Mouse (Mus musculus) megakaryocyte-erythroid progenitor cell, adult 5 weeks (primary cell): ENCODE data around the gene Timm44. TPM values are rescaled to one million over a fixed set of nuclear protein-coding genes. Genes with fewer than 3 reads are reported as not detected.

Experiments
- polyA plus RNA-seq: library from polyadenylated mRNA; stranded (reverse); fragments of >175 nt; gene quantifications from 2 replicates; pipeline ENCODE4 v1.2.3, GENCODE M21; 2012

Timm44 gene
- polyA plus RNA-seq, result 57.0 and 66.0 TPM in 2 replicates

DNA sequence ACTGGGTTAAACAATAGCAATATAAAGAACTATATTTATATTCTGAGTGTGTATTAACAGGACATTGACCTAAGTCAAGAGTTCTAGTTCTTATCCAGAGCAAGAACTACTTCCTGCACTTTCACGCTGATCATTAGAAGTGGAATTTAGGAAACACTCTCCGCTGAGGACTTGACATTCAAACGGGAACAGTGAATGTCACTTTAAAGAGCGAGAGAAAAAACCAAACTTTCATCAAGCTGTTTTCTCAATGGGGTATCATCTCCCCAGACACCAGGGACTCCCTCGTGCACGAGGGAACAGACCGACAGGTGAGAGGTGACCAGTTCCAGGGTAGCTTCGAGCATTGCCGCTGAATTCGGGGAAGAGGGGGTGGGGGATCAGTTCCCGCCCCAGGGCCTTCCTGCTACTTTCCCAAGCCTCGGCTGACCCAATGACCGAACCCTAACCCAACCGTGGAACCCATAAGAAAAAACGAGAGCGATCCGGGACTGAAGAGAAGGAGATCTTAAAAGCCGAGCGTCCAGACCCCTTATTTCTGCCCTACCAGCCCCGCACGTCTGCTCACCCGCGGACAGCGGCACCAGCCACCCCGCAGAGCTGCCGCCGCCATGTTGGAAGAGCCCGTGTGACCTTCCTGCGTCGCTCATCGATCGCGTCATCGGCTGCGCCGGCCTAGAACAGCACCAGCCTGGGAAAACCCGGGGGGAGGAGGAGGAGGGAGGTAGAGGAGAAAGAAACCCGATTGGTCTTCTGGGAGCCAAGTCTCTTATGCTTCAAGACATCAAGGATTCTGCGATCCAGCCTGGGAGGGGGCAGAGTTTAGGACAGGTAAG lies at the start of gene Timm44:
Timm44 (minus strand) TSS at position 639 of the 836 bp plus-strand sequence.

DNA sequence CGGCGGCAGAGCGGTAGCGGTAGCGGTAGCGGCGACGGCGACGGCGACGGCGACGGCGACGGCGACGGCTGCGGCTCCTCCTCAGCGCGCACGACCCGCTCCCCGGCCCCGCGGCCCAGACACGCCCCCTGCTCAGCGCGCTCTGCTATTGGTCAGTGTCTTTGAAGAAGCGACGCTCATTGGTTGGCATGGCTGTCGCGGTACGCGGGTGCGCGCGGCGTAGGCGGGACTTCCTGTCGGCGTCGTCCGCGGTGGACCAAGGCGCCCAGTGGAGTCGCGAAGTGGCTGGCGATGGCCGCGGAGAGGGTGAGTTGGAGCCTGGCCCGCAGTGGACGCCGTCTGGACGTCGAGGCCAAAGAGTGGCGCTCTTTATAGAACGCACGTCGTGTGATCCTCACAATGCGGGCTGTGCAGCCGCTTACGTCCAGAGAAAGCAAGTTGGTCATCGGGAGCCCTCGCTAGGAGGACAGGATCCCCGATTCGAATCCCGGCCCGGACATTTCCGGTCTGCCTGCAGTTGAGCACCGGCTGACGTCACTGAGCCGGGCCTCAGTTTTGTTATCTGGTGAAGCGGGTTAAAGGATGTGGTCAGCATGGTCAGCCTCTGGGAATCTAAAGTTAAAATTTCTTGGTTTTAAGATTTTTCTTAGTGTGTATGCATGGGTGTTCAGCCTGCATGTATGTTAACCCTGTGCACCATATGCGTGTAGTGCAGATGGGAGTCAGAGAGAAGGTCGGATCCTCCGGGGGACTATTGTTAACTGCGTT lies 49.5 kb upstream of the Timm44 start, which contains the start of the genes Ccl25 and Elavl1:
Ccl25 (plus strand) TSS at position 228 of the 768 bp plus-strand sequence.
Elavl1 (minus strand) TSS at position 431 of the 768 bp plus-strand sequence.

DNA sequence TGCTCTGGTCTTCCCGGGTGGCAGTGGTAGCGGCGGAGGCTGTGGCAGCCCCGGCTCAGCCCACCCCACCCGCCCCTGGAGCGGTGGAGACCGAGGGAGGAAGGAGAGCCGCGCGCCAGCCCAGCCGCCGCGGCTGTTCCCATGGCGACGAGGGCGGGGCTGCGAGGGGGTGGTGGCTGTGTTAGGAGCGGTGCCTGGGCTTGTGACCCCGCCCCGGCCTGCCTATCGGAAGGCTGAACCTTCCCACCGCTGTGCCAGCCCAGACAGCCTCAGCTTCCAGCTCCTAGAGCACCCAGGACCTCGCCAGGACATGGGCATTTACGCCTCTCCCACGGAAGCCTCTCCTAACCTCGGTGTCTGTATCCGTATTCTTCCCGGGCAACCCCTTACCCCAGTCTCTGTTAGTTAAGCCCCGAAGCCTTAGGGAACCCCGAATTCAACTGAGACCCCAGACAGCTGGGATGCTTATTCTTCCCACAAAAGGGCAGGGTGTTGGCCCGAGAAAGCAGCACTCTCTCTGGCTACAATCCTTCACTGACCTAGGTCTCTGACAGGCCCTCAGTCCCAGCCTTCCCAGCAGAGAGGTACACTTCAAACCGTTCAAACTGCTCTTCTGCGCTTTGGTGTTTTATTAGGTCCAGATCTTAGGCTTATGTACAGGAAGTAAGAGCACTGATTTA lies 16.4 kb downstream of the Timm44 start, which contains the start of gene Ctxn1:
Ctxn1 (minus strand) TSS at position 150 of the 680 bp plus-strand sequence.

DNA sequence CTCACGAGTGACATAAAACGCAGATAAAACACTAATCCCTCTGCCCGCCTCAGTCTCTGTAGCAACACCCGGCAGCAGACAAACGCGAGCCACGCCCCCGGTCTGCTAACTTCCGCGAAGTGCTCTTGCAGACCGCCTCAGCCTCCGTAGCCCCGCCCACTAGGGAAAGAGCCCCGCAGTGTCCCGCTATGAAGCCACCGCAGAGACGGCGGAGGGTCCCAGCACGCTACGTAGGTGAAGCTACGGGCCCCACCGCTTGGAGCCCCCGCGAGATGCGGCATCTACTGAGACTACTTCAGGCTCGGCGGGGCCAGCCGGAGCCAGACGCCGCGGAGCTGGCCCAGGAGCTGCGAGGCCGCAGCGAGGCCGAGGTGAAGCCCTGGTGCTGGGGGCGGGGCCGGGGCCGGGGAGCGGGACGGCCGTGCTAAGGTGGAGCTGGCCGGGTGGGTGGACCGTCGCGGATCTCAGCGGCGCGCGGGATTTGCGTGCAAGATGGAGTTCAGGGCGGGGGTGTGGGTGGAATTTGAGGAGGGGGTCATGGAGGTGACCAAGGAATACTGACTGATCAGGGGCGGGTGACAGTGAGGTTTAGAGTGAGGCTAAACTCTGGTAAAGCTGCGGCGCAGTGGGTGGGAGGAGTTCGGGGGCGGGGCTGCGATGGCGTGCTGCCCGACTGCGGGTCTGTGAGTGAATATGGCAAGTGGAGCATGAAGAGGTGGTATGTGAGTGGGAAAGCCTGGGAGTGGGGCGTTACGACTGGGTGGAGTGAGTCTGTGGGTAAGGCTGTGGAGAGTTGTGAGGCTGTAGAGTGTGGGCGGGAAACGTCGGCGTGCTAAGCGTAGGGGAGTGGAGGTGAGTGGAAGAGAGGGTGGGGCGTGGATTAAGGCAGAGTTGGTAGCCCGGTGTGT lies 22.5 kb downstream of the Timm44 start, which contains the start of gene Snapc2:
Snapc2 (plus strand) TSS at position 147 of the 908 bp plus-strand sequence.

DNA sequence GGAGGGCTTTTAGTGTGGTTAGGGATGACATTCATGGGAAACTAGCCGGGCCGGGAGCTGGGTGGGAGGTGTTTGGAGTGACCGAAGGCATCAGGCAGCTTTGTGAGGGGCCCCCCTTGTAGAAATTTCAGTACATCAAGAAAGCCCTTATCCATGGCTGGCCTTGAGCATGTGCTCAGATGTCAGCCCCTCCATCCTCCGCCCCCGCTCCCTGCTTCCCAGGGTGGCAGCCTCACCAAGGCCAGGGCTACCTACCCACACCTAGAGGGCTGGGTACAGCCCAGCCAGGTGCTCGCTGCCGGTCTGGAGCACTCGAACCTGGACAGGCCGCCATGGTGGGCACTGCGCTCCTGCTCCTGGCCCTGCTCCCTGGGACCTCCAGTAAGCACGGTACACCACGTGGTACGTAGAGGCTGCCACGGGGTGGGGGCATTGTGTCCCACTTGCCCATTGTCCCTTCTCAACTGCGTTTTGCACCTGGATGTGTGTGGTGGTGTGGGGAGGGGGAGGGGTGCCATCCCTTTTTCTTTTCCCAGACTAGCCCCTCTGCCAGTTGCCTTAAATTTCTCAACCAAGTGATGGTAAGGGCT lies 27.7 kb downstream of the Timm44 start, which contains the start of gene Tgfbr3l:
Tgfbr3l (plus strand) TSS at position 264 of the 590 bp plus-strand sequence.

DNA sequence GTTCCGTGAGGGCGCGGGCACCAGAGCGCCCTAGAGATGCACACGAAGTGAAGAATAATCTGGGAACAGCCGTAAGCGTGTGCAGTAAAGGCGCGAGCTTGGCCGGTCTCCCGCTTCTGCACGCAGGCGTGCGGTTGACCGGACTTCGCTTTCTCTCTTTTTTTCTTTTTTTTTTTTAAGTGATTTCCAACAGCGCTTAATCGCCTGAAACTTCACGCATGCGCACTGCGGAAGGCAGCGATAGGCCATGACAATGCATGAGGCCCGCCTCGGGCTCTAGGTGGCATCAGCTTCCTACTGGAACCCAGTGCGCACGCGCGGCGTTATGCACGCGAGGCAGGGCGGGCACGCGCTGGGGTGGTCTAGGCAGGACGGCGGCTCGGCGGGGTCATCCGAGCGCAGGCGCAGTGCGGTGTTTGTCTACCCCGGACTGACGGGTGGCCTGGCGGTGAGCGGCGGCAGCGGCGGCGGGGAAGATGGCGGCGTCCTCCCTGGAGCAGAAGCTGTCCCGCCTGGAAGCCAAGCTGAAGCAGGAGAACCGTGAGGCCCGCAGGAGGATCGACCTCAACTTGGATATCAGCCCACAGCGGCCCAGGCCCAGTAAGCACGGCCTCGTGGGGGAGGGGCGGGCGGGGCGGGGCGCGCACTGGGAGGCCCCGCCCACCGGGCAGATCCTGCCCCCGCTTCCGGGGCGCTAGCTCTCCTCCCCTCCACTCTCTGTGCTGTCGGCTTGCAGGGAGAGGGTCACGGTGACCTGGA lies 37.1 kb downstream of the Timm44 start, which contains the start of the genes Map2k7 and Gm49320:
Map2k7 (plus strand) TSS at position 307 of the 759 bp plus-strand sequence.
Gm49320 (plus strand) TSS at position 432 of the 759 bp plus-strand sequence.

DNA sequence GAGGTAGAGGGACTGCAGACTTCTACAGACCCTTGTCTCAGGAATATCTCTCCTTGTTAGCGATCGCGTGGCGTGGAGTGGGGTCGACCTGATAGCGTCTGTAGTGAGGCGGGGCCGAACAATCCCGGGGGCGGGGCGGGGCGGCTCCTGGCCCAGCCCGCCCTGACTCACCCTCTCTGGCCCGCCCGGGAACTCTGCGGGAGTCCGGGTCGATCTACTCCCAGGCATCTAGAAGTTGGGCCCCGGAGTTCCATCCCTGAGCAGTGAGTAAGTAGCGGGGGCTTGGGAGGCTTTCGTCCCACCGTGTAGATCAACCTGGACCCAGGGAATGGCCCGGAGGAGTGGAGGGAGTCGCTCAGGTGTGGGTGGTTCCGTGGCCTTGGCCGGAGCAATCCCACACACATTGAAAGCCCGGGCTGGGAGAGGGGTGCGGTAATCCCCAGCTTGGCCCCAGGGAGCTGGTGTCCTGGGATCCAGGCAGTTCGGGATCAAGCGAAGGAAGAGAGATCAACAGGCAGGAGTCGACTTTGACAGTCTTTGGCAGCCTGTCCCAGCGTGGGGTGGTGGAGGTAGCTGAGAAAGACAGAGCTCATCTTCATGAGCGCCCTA lies 48.9 kb downstream of the Timm44 start, which contains the start of gene Lrrc8e:
Lrrc8e (plus strand) TSS at position 89 of the 609 bp plus-strand sequence.

DNA sequence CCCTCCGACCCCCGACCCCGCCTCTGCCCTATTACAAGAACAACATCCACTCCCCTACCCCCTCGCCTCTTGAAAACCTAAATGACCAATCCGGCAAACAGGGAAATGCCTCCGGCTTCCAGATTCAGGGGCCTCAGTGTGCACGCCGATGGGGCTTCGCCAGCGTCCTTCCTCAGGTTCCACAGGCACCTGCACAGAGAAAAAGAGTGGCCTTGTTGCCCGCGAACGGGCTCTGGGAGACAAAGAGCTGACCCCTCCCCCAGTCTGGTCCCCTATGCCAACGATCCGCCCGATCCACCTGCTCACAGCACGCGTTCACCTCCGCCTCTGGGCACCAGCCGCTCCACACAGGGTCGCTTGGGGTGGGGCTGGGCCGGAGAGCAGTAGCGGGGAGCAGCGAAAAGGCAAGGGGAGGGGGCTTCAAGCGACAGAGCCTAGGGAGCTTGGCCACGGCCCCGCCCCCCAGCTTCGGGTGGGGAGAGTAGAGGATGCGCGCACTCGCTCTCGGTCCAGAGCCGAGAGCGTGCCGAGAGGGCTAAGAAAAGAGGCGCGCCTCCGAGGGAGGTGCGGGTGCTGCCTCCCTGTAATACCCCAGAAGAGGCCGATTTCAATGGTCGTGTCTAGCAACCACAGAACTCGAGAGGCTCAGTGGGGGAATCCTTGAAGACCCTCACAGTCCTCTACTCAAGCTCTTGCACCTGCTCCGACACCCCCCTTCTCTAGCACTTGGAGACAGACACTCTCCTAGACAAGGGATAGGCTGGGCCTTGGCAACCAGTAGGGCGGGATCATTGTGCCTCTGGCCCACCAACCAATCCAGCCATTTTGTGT lies 58.7 kb downstream of the Timm44 start, which contains the start of gene Prr36:
Prr36 (minus strand) TSS at position 669 of the 831 bp plus-strand sequence.

Other genes with a start within 250 kb of the Timm44 start
- gene Cd209f, start 170.1 kb downstream of the Timm44 start, polyA plus RNA-seq, result 0.09 and 0.16 TPM in 2 replicates
- gene Cd209g, start 141.8 kb downstream of the Timm44 start, polyA plus RNA-seq, result 0.02 and 0.13 TPM in 2 replicates
- gene Evi5l, start 109.3 kb downstream of the Timm44 start, polyA plus RNA-seq, result 8.6 and 12.5 TPM in 2 replicates
- gene Prr36, start 58.5 kb downstream of the Timm44 start, polyA plus RNA-seq, result 0.98 and 1.7 TPM in 2 replicates
- not detected in 2 replicates for gene Lrrc8e, start 49.1 kb downstream of the Timm44 start, polyA plus RNA-seq
- gene Map2k7, start 37.2 kb downstream of the Timm44 start, polyA plus RNA-seq, result 275 and 284 TPM in 2 replicates
- gene Gm49320, start 37.0 kb downstream of the Timm44 start, polyA plus RNA-seq, result 0.21 TPM in 1 of 2 replicates, not detected in the other
- gene Tgfbr3l, start 27.7 kb downstream of the Timm44 start, polyA plus RNA-seq, result 39.7 and 58.4 TPM in 2 replicates
- gene Snapc2, start 22.8 kb downstream of the Timm44 start, polyA plus RNA-seq, result 104 and 115 TPM in 2 replicates
- 6.7 and 12.5 TPM in 2 replicates for gene Ctxn1, start 16.6 kb downstream of the Timm44 start, polyA plus RNA-seq
- gene Ccl25, start 49.3 kb upstream of the Timm44 start, polyA plus RNA-seq, result 0.76 and 3.0 TPM in 2 replicates
- 49.2 and 53.4 TPM in 2 replicates for gene Elavl1, start 49.5 kb upstream of the Timm44 start, polyA plus RNA-seq
- gene Cers4, start 217.1 kb upstream of the Timm44 start, polyA plus RNA-seq, result 1.4 and 1.8 TPM in 2 replicates